In genomic region chr6:146795166-146795923, GRCm38 (mm10) we compare ENCODE assay signal across 8 mouse cellular contexts. TPM values are rescaled to one million over a fixed set of nuclear protein-coding genes. Genes with fewer than 3 reads are reported as not detected.
DNase-seq lines count a peak whose midpoint lies in the region; ATAC-seq and TF ChIP-seq lines count a peak whose summit lies in the region.

No protein-coding gene starts in this region.

- no peak overlapping the region for H3K27ac ChIP-seq in heart, embryonic 16.5 days (ENCODE audit: low read length)
- no peak overlapping the region for H3K27ac ChIP-seq in liver, embryonic 13.5 days
- H3K27ac ChIP-seq in stomach, embryonic 15.5 days, result no peak overlapping the region

- peak overlapping the region; percentile 68 for H3K4me3 ChIP-seq in heart, embryonic 16.5 days (ENCODE audit: low read length)
- peak overlapping the region; percentile 54 for H3K4me3 ChIP-seq in liver, embryonic 13.5 days (replicated peaks)
- H3K4me3 ChIP-seq in stomach, embryonic 15.5 days (replicated peaks), result peak overlapping the region; percentile 56

- peak overlapping the region; percentile 96 for H3K4me2 ChIP-seq in heart, embryonic 16.5 days (ENCODE audit: low read depth, low read length)
- peak overlapping the region; percentile 72 for H3K4me2 ChIP-seq in liver, embryonic 13.5 days
- H3K4me2 ChIP-seq in stomach, embryonic 15.5 days, result peak overlapping the region; percentile 91

- POLR2A ChIA-PET in Patski (lab: Charles Lee), result no interaction called here

- ATAC-seq in Patski, result peak; percentile 17
- ATAC-seq in heart, embryonic 16.5 days (replicated peaks; ENCODE audit: extremely low read depth, insufficient read depth, low FRiP score), result peak; percentile 24
- peak; percentile 24 for ATAC-seq in liver, embryonic 13.5 days (ENCODE audit: low read depth)
- ATAC-seq in stomach, embryonic 15.5 days (ENCODE audit: insufficient read depth, low FRiP score, low read depth), result no peak

- no peaks in the 10 kb centered on the region for H3K9me3 ChIP-seq in heart, embryonic 16.5 days (replicated peaks; ENCODE audit: control insufficient read depth, low read length)
- H3K9me3 ChIP-seq in liver, embryonic 13.5 days (replicated peaks), result no peaks in the 10 kb centered on the region
- no peaks in the 10 kb centered on the region for H3K9me3 ChIP-seq in stomach, embryonic 15.5 days

- peak overlapping the region; percentile 80 for H3K9ac ChIP-seq in heart, embryonic 16.5 days (ENCODE audit: low read length)
- peak overlapping the region; percentile 50 for H3K9ac ChIP-seq in liver, embryonic 13.5 days
- peak overlapping the region; percentile 17 for H3K9ac ChIP-seq in stomach, embryonic 15.5 days

- H3K4me1 ChIP-seq in heart, embryonic 16.5 days (ENCODE audit: control insufficient read depth, insufficient read depth, low read length), result 0 out of 2 replicates have a peak, but pooled peaks cover 2% of the 10 kb centered on the region
- H3K4me1 ChIP-seq in liver, embryonic 13.5 days (replicated peaks), result peaks cover 12% of the 10 kb centered on the region
- 0 out of 2 replicates have a peak, but pooled peaks cover 3% of the 10 kb centered on the region for H3K4me1 ChIP-seq in stomach, embryonic 15.5 days

- CTCF ChIA-PET in Patski (lab: Charles Lee), result no interaction called here

- in situ Hi-C loops in Patski (cut with MboI; ENCODE audit: low pct_unique_long_range_greater_than_20kb), result no loop called here

- DNase-seq in heart, adult 11 months, result peak; percentile 84
- no peak for DNase-seq in heart, adult 8-10 months (ENCODE audit: low spot score)
- DNase-seq in Patski (ENCODE audit: low read depth, low spot score), result no peak
- no peak for DNase-seq in liver, embryonic 13.5 days
- DNase-seq in frontal cortex, postnatal 25 days (ENCODE audit: low spot score in 2 of 2), result no peak
- no peak for DNase-seq in lung, adult 18-20 months

- no peak for TF ChIP-seq CTCF in Patski (IDR thresholded peaks at IDR 0.05)

- H3K36me3 ChIP-seq in heart, embryonic 16.5 days (ENCODE audit: control insufficient read depth, insufficient read depth), result no peaks in the 10 kb centered on the region
- no peaks in the 10 kb centered on the region for H3K36me3 ChIP-seq in liver, embryonic 13.5 days
- H3K36me3 ChIP-seq in stomach, embryonic 15.5 days, result no peaks in the 10 kb centered on the region

- no peaks in the 10 kb centered on the region for H3K27me3 ChIP-seq in Patski
- H3K27me3 ChIP-seq in heart, embryonic 16.5 days (ENCODE audit: control insufficient read depth, insufficient read depth, low read length), result no peaks in the 10 kb centered on the region
- peaks cover 31% of the 10 kb centered on the region for H3K27me3 ChIP-seq in liver, embryonic 13.5 days
- H3K27me3 ChIP-seq in stomach, embryonic 15.5 days (replicated peaks), result no peaks in the 10 kb centered on the region

- 7% methylated on average over 22 of the region's 22 CpGs for WGBS in heart, embryonic 16.5 days
- WGBS in liver, embryonic 13.5 days (ENCODE audit: insufficient replicate concordance), result 14% methylated on average over 22 of the region's 22 CpGs
- WGBS in stomach, embryonic 15.5 days, result 13% methylated on average over 22 of the region's 22 CpGs

RNA-seq across cellular contexts. Expression of gene Arntl2, which starts 0.5 kb away (rescaled TPM):
- 1 to 10 TPM in 3 of 4 experiments, under 1 TPM in 1; 0.55 to 1.7 (median 1.5) TPM for total RNA-seq in heart, adult 8-10 months (2022)
- 8.1 TPM for polyA plus RNA-seq in Patski (2021)
- polyA plus RNA-seq in heart, embryonic 16.5 days (2015; fragmentation: Nextera tagmentation; extraction: Ambion mirVana), result 2.8 and 2.9 TPM in 2 replicates
- polyA plus RNA-seq in liver, embryonic 13.5 days (2015; fragmentation: Nextera tagmentation; extraction: Ambion mirVana), result 0.30 and 0.31 TPM in 2 replicates
- 8.2 and 8.4 TPM in 2 replicates for polyA plus RNA-seq in stomach, embryonic 15.5 days (2015; fragmentation: Nextera tagmentation; extraction: Ambion mirVana)

RNA-seq across cellular contexts. Expression of gene Smco2, which starts 54.6 kb away (rescaled TPM):
- total RNA-seq in heart, adult 8-10 months (2022), result 1 to 10 TPM in 3 of 4 experiments, under 1 TPM in 1; 0.90 to 3.8 (median 2.7) TPM
- polyA plus RNA-seq in Patski (2021), result not detected
- polyA plus RNA-seq in heart, embryonic 16.5 days (2015; fragmentation: Nextera tagmentation; extraction: Ambion mirVana), result 0.11 and 0.39 TPM in 2 replicates
- polyA plus RNA-seq in liver, embryonic 13.5 days (2015; fragmentation: Nextera tagmentation; extraction: Ambion mirVana), result not detected in 2 replicates
- not detected in 2 replicates for polyA plus RNA-seq in stomach, embryonic 15.5 days (2015; fragmentation: Nextera tagmentation; extraction: Ambion mirVana)

Comparison
In these comparisons a context has a peak if more than half of its experiments do, and no peak if none do; other contexts are left out.
1. H3K9ac ChIP-seq: peak in every context shown above with its lines; median percentile 80 in heart, embryonic 16.5 days; 50 in liver, embryonic 13.5 days; 17 in stomach, embryonic 15.5 days.